Mouse (Mus musculus): Measurements from ENCODE around the gene Opcml. TPM values are rescaled to one million over a fixed set of nuclear protein-coding genes. Genes with fewer than 3 reads are reported as not detected.

The Opcml gene
- polyA plus RNA-seq, 1 experiment = not detected

DNA sequence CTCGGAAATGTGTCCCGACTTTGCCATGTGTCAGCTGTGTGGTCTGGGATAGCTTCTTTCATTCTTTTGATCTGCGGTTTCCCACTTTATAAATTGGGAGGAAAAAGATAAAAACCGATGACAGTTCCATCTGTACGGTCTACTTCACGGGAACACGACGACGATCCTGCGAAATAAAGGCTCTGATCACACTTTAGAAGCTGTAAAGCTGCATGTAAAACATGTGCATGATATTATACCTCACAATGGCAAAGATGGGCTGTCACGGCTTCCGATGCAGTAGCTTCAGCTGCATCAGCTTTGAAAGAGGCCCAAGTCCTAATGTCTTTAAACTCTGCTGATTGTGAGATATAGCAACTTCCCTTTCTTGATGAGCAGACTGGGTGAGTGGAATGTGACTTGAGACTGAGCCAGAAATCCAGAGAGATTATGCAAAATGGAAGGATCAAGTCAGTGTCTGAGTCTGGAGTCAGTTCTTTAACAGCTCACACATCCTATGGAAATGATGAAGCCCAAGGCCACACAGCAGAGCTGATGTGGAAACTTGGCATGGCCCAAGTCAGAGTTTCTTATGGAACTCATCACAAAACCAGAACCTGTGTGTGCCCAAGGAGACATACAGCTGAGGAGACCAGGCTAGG lies 349.5 kb downstream of the Opcml start:
- Histone ChIP-seq H3K27ac (ENCODE audit: insufficient read depth, low read length) (no peak overlapping the region), H3K4me1 (ENCODE audit: control insufficient read depth, insufficient read depth, low read length) (no peaks in the 10 kb centered on the region), H3K4me3 (ENCODE audit: low read depth, low read length) (no peak overlapping the region), H3K27me3 (ENCODE audit: control insufficient read depth, insufficient read depth, low read length, poor library complexity, severe bottlenecking) (no peaks in the 10 kb centered on the region), H3K9me3 (replicated peaks; ENCODE audit: control insufficient read depth, insufficient read depth, low read length, poor library complexity, severe bottlenecking) (no peaks in the 10 kb centered on the region), H3K9ac (ENCODE audit: low read depth, poor library complexity, severe bottlenecking) (no peak overlapping the region), H3K36me3 (ENCODE audit: control insufficient read depth, insufficient read depth, low read length, poor library complexity, severe bottlenecking) (no peaks in the 10 kb centered on the region)
- no peak for TF ChIP-seq CTCF (IDR thresholded peaks at IDR 0.05; ENCODE audit: low read depth, low read length)
- no peak for TF ChIP-seq EP300 (IDR thresholded peaks at IDR 0.05; ENCODE audit: insufficient read depth, low read depth, low read length)
- TF ChIP-seq POLR2A (IDR thresholded peaks at IDR 0.05; ENCODE audit: insufficient read depth, low read length) = no peak

DNA sequence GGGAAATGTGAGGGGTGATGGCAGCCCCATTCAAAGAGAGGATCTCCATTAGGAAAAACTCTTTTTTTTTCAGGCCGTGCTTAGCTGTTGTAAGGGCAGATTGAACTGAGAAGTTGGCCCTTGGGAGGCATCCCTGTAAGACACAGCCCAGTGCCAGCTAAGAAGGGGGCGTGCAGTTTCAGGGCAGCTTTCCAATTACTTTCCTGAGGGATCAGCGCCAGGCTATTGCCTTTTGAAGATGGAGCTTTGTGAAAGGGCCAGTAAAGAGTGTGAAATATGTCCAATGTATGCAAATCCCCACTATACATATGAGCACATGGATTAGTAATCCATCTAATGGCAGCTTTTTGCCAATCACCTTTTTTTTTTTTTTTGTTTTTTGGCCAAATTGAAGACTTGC lies 358.9 kb downstream of the Opcml start:
- Histone ChIP-seq H3K27me3 (ENCODE audit: control insufficient read depth, insufficient read depth, low read length, poor library complexity, severe bottlenecking) (peaks cover 2% of the 10 kb centered on the region; the same call in 1 of the 2 replicates), H3K9ac (ENCODE audit: low read depth, poor library complexity, severe bottlenecking) (no peak overlapping the region), H3K36me3 (ENCODE audit: control insufficient read depth, insufficient read depth, low read length, poor library complexity, severe bottlenecking) (no peaks in the 10 kb centered on the region), H3K9me3 (replicated peaks; ENCODE audit: control insufficient read depth, insufficient read depth, low read length, poor library complexity, severe bottlenecking) (no peaks in the 10 kb centered on the region), H3K27ac (ENCODE audit: insufficient read depth, low read length) (no peak overlapping the region), H3K4me3 (ENCODE audit: low read depth, low read length) (no peak overlapping the region), H3K4me1 (ENCODE audit: control insufficient read depth, insufficient read depth, low read length) (no peaks in the 10 kb centered on the region)
- TF ChIP-seq EP300 (IDR thresholded peaks at IDR 0.05; ENCODE audit: insufficient read depth, low read depth, low read length) (no peak), CTCF (IDR thresholded peaks at IDR 0.05; ENCODE audit: low read depth, low read length) (no peak), POLR2A (IDR thresholded peaks at IDR 0.05; ENCODE audit: insufficient read depth, low read length) (no peak)

GRCm38 (mm10) chr9:28153748-28154147 lies 363.2 kb downstream of the Opcml start:
- TF ChIP-seq CTCF (IDR thresholded peaks at IDR 0.05; ENCODE audit: low read depth, low read length) (no peak), EP300 (IDR thresholded peaks at IDR 0.05; ENCODE audit: insufficient read depth, low read depth, low read length) (no peak)
- Histone ChIP-seq H3K4me3 (ENCODE audit: low read depth, low read length) (no peak overlapping the region), H3K27me3 (ENCODE audit: control insufficient read depth, insufficient read depth, low read length, poor library complexity, severe bottlenecking) (peaks cover 2% of the 10 kb centered on the region; the same call in 1 of the 2 replicates), H3K4me1 (ENCODE audit: control insufficient read depth, insufficient read depth, low read length) (no peaks in the 10 kb centered on the region), H3K36me3 (ENCODE audit: control insufficient read depth, insufficient read depth, low read length, poor library complexity, severe bottlenecking) (no peaks in the 10 kb centered on the region), H3K9me3 (replicated peaks; ENCODE audit: control insufficient read depth, insufficient read depth, low read length, poor library complexity, severe bottlenecking) (no peaks in the 10 kb centered on the region), H3K27ac (ENCODE audit: insufficient read depth, low read length) (no peak overlapping the region), H3K9ac (ENCODE audit: low read depth, poor library complexity, severe bottlenecking) (no peak overlapping the region)

DNA sequence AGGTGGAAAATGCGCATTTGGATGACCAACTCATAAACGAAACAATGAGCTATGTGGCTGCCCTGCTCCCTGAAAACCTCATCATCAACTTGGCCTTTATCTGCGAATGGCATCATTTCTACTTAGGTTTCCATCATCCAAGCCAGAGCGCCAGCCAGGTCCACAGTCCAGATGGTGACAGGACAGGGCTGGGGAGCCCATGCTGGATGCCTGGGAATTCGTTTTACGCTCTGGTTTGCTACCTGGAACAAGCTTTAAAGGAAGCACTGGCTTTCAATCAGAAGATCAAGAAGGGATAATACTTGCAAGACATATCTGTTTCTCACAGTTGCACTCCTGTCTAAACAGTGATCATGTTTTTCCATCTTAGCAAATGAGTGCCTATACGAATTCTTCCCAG lies 366.5 kb downstream of the Opcml start:
- TF ChIP-seq POLR2A (IDR thresholded peaks at IDR 0.05; ENCODE audit: insufficient read depth, low read length) (no peak), CTCF (IDR thresholded peaks at IDR 0.05; ENCODE audit: low read depth, low read length) (no peak), EP300 (IDR thresholded peaks at IDR 0.05; ENCODE audit: insufficient read depth, low read depth, low read length) (no peak)
- Histone ChIP-seq H3K4me3 (ENCODE audit: low read depth, low read length) (no peak overlapping the region), H3K36me3 (ENCODE audit: control insufficient read depth, insufficient read depth, low read length, poor library complexity, severe bottlenecking) (no peaks in the 10 kb centered on the region), H3K27me3 (ENCODE audit: control insufficient read depth, insufficient read depth, low read length, poor library complexity, severe bottlenecking) (no peaks in the 10 kb centered on the region), H3K27ac (ENCODE audit: insufficient read depth, low read length) (no peak overlapping the region), H3K4me1 (ENCODE audit: control insufficient read depth, insufficient read depth, low read length) (no peaks in the 10 kb centered on the region), H3K9ac (ENCODE audit: low read depth, poor library complexity, severe bottlenecking) (no peak overlapping the region), H3K9me3 (replicated peaks; ENCODE audit: control insufficient read depth, insufficient read depth, low read length, poor library complexity, severe bottlenecking) (no peaks in the 10 kb centered on the region)

DNA sequence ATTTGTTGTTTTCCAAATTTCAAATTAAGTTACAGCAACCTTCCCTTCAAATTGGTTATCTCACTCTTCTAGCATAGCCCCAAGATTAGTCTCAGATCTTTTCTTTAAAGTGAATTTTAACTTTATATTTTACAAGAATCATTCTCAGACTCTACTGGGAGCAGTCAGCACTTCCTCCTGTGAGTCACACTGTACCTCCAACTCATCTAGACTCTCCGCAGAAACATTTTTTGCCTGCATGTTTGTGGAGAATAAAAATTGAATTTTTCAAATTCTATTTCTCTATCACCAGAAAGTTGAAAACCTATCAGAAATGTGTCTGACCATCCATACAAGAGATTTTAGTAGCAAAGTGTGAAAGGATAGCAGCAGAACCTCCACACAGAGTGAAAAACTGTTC lies 370.4 kb downstream of the Opcml start:
- Histone ChIP-seq H3K27ac (ENCODE audit: insufficient read depth, low read length) (no peak overlapping the region), H3K27me3 (ENCODE audit: control insufficient read depth, insufficient read depth, low read length, poor library complexity, severe bottlenecking) (no peaks in the 10 kb centered on the region), H3K9ac (ENCODE audit: low read depth, poor library complexity, severe bottlenecking) (no peak overlapping the region), H3K36me3 (ENCODE audit: control insufficient read depth, insufficient read depth, low read length, poor library complexity, severe bottlenecking) (no peaks in the 10 kb centered on the region), H3K4me3 (ENCODE audit: low read depth, low read length) (no peak overlapping the region), H3K9me3 (replicated peaks; ENCODE audit: control insufficient read depth, insufficient read depth, low read length, poor library complexity, severe bottlenecking) (no peaks in the 10 kb centered on the region), H3K4me1 (ENCODE audit: control insufficient read depth, insufficient read depth, low read length) (no peaks in the 10 kb centered on the region)
- TF ChIP-seq POLR2A (IDR thresholded peaks at IDR 0.05; ENCODE audit: insufficient read depth, low read length) (no peak), EP300 (IDR thresholded peaks at IDR 0.05; ENCODE audit: insufficient read depth, low read depth, low read length) (no peak), CTCF (IDR thresholded peaks at IDR 0.05; ENCODE audit: low read depth, low read length) (no peak)

GRCm38 (mm10) chr9:28163946-28164345 lies 373.4 kb downstream of the Opcml start:
- no peak overlapping the region for H3K9ac ChIP-seq (ENCODE audit: low read depth, poor library complexity, severe bottlenecking)
- TF ChIP-seq POLR2A (IDR thresholded peaks at IDR 0.05; ENCODE audit: insufficient read depth, low read length) (no peak), CTCF (IDR thresholded peaks at IDR 0.05; ENCODE audit: low read depth, low read length) (no peak), EP300 (IDR thresholded peaks at IDR 0.05; ENCODE audit: insufficient read depth, low read depth, low read length) (no peak)
- no peaks in the 10 kb centered on the region for H3K36me3 ChIP-seq (ENCODE audit: control insufficient read depth, insufficient read depth, low read length, poor library complexity, severe bottlenecking)
- H3K9me3 ChIP-seq (replicated peaks; ENCODE audit: control insufficient read depth, insufficient read depth, low read length, poor library complexity, severe bottlenecking) = no peaks in the 10 kb centered on the region
- no peaks in the 10 kb centered on the region for H3K4me1 ChIP-seq (ENCODE audit: control insufficient read depth, insufficient read depth, low read length)
- H3K27ac ChIP-seq (ENCODE audit: insufficient read depth, low read length) = no peak overlapping the region
- no peaks in the 10 kb centered on the region for H3K27me3 ChIP-seq (ENCODE audit: control insufficient read depth, insufficient read depth, low read length, poor library complexity, severe bottlenecking)
- H3K4me3 ChIP-seq (ENCODE audit: low read depth, low read length) = no peak overlapping the region

Measured in ES-Bruce4 (cell line).